Mouse (Mus musculus): ENCODE data around the gene Ptx4.

DNA sequence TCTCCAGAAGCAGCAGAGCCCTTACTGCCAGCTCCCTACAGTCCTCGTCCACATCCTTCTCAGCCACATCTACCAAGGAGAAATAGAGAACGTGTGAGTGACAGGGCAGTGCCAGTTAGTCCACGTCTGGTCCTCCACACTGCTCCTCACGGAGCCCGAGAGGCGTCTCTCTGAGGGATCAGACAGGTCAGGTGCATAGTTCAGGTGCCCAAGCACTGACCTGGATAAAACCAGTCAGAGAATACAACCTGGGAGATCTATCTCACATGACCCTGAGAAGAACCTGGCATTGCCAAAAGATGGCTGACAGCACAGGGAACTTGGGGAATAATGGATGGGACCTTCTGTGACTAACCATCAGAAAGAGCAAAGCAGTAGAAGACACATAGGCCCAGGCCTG is 20.5 kb upstream of the Ptx4 start:
- no peak for TF ChIP-seq CTCF (IDR thresholded peaks at IDR 0.05; ENCODE audit: control insufficient read depth, insufficient read depth, insufficient replicate concordance, low read depth, low read length)
- no peak for TF ChIP-seq POLR2A (IDR thresholded peaks at IDR 0.05; ENCODE audit: control insufficient read depth, low read depth, low read length)
